Mouse (Mus musculus): Measurements from ENCODE around the gene Ccdc78. TPM values are rescaled to one million over a fixed set of nuclear protein-coding genes. Genes with fewer than 3 reads are reported as not detected.

Ccdc78 gene
- polyA plus RNA-seq, 1 experiment from 2014 or later = 5.8 TPM

GRCm38 (mm10) chr17:25757691-25758090 is 28.7 kb upstream of the Ccdc78 start:
- Histone ChIP-seq H3K9me3 (ENCODE audit: low read length) (no peaks in the 10 kb centered on the region), H3K4me1 (ENCODE audit: insufficient read depth, low read depth, low read length) (no peaks in the 10 kb centered on the region), H3K4me3 (ENCODE audit: low read depth, low read length) (no peak overlapping the region), H3K36me3 (ENCODE audit: insufficient read depth, low read length) (no peaks in the 10 kb centered on the region), H3K4me2 (replicated peaks; ENCODE audit: low read depth, low read length) (no peak overlapping the region), H3K27me3 (replicated peaks; ENCODE audit: insufficient read depth, low read length) (no peaks in the 10 kb centered on the region), H3K27ac (ENCODE audit: low read length) (peak overlapping the region; percentile 89), H3K9ac (replicated peaks; ENCODE audit: low read depth) (no peak overlapping the region)
- TF ChIP-seq EP300 (IDR thresholded peaks at IDR 0.05) (no peak), CTCF (IDR thresholded peaks at IDR 0.05) (no peak)
- WGBS = 42% methylated on average over 3 of the region's 3 CpGs
- no peak for DNase-seq (ENCODE audit: low spot score)
- no peak for ATAC-seq

GRCm38 (mm10) chr17:25760148-25760547 is 26.2 kb upstream of the Ccdc78 start:
- no peak overlapping the region for H3K9ac ChIP-seq (replicated peaks; ENCODE audit: low read depth)
- no peak overlapping the region for H3K4me3 ChIP-seq (ENCODE audit: low read depth, low read length)
- H3K27me3 ChIP-seq (replicated peaks; ENCODE audit: insufficient read depth, low read length) = no peaks in the 10 kb centered on the region
- no peaks in the 10 kb centered on the region for H3K9me3 ChIP-seq (ENCODE audit: low read length)
- no peak overlapping the region for H3K27ac ChIP-seq (ENCODE audit: low read length)
- no peaks in the 10 kb centered on the region for H3K36me3 ChIP-seq (ENCODE audit: insufficient read depth, low read length)
- WGBS = 64% methylated on average over 8 of the region's 8 CpGs
- no peaks in the 10 kb centered on the region for H3K4me1 ChIP-seq (ENCODE audit: insufficient read depth, low read depth, low read length)
- TF ChIP-seq CTCF (IDR thresholded peaks at IDR 0.05) (no peak), EP300 (IDR thresholded peaks at IDR 0.05) (no peak)
- no peak for DNase-seq (ENCODE audit: low spot score)
- H3K4me2 ChIP-seq (replicated peaks; ENCODE audit: low read depth, low read length) = no peak overlapping the region
- no peak for ATAC-seq

GRCm38 (mm10) chr17:25761561-25761970 is 24.8 kb upstream of the Ccdc78 start:
- 21% methylated on average over 4 of the region's 4 CpGs for WGBS
- Histone ChIP-seq H3K9ac (replicated peaks; ENCODE audit: low read depth) (no peak overlapping the region), H3K4me1 (ENCODE audit: insufficient read depth, low read depth, low read length) (no peaks in the 10 kb centered on the region), H3K4me2 (replicated peaks; ENCODE audit: low read depth, low read length) (no peak overlapping the region), H3K27me3 (replicated peaks; ENCODE audit: insufficient read depth, low read length) (no peaks in the 10 kb centered on the region), H3K4me3 (ENCODE audit: low read depth, low read length) (no peak overlapping the region), H3K9me3 (ENCODE audit: low read length) (no peaks in the 10 kb centered on the region), H3K36me3 (ENCODE audit: insufficient read depth, low read length) (no peaks in the 10 kb centered on the region), H3K27ac (ENCODE audit: low read length) (no peak overlapping the region)
- TF ChIP-seq CTCF (IDR thresholded peaks at IDR 0.05) (no peak), EP300 (IDR thresholded peaks at IDR 0.05) (no peak)
- ATAC-seq = peak; percentile 2; the same call in 1 of the 2 replicates
- peak; percentile 59 for DNase-seq (ENCODE audit: low spot score)

- 42% methylated on average over 3 of the region's 3 CpGs for WGBS
These were observed 23.8 kb upstream of the Ccdc78 start for GRCm38 (mm10) chr17:25762591-25762990.

GRCm38 (mm10) chr17:25765886-25766285 is 20.5 kb upstream of the Ccdc78 start:
- TF ChIP-seq EP300 (IDR thresholded peaks at IDR 0.05) (no peak), CTCF (IDR thresholded peaks at IDR 0.05) (no peak)

More at GRCm38 (mm10) chr17:25762591-25762990, 23.8 kb upstream of the Ccdc78 start:
- H3K4me2 ChIP-seq (replicated peaks; ENCODE audit: low read depth, low read length) = no peak overlapping the region
- no peak for DNase-seq (ENCODE audit: low spot score)
- no peak overlapping the region for H3K27ac ChIP-seq (ENCODE audit: low read length)
- no peaks in the 10 kb centered on the region for H3K4me1 ChIP-seq (ENCODE audit: insufficient read depth, low read depth, low read length)
- no peaks in the 10 kb centered on the region for H3K9me3 ChIP-seq (ENCODE audit: low read length)
- ATAC-seq = no peak
- no peak overlapping the region for H3K9ac ChIP-seq (replicated peaks; ENCODE audit: low read depth)
- H3K27me3 ChIP-seq (replicated peaks; ENCODE audit: insufficient read depth, low read length) = no peaks in the 10 kb centered on the region
- no peak overlapping the region for H3K4me3 ChIP-seq (ENCODE audit: low read depth, low read length)
- no peaks in the 10 kb centered on the region for H3K36me3 ChIP-seq (ENCODE audit: insufficient read depth, low read length)
- TF ChIP-seq EP300 (IDR thresholded peaks at IDR 0.05) (no peak), CTCF (IDR thresholded peaks at IDR 0.05) (no peak)

GRCm38 (mm10) chr17:25769331-25769730 is 17.0 kb upstream of the Ccdc78 start:
- Histone ChIP-seq H3K27ac (ENCODE audit: low read length) (no peak overlapping the region), H3K36me3 (ENCODE audit: insufficient read depth, low read length) (no peaks in the 10 kb centered on the region), H3K9ac (replicated peaks; ENCODE audit: low read depth) (no peak overlapping the region), H3K4me3 (ENCODE audit: low read depth, low read length) (no peak overlapping the region), H3K9me3 (ENCODE audit: low read length) (no peaks in the 10 kb centered on the region), H3K27me3 (replicated peaks; ENCODE audit: insufficient read depth, low read length) (no peaks in the 10 kb centered on the region), H3K4me2 (replicated peaks; ENCODE audit: low read depth, low read length) (no peak overlapping the region), H3K4me1 (ENCODE audit: insufficient read depth, low read depth, low read length) (peaks cover 4% of the 10 kb centered on the region)
- no peak for ATAC-seq
- WGBS = 54% methylated on average over 9 of the region's 9 CpGs
- TF ChIP-seq CTCF (IDR thresholded peaks at IDR 0.05) (no peak), EP300 (IDR thresholded peaks at IDR 0.05) (no peak)
- no peak for DNase-seq (ENCODE audit: low spot score)

More at GRCm38 (mm10) chr17:25765886-25766285, 20.5 kb upstream of the Ccdc78 start:
- Histone ChIP-seq H3K27ac (ENCODE audit: low read length) (no peak overlapping the region), H3K9me3 (ENCODE audit: low read length) (no peaks in the 10 kb centered on the region), H3K9ac (replicated peaks; ENCODE audit: low read depth) (no peak overlapping the region), H3K4me1 (ENCODE audit: insufficient read depth, low read depth, low read length) (no peaks in the 10 kb centered on the region), H3K36me3 (ENCODE audit: insufficient read depth, low read length) (no peaks in the 10 kb centered on the region), H3K27me3 (replicated peaks; ENCODE audit: insufficient read depth, low read length) (no peaks in the 10 kb centered on the region), H3K4me3 (ENCODE audit: low read depth, low read length) (no peak overlapping the region), H3K4me2 (replicated peaks; ENCODE audit: low read depth, low read length) (no peak overlapping the region)
- DNase-seq (ENCODE audit: low spot score) = no peak
- WGBS = 60% methylated on average over 5 of the region's 5 CpGs
- no peak for ATAC-seq

Measured in lung, postnatal 0 days (tissue).